Mouse (Mus musculus): ENCODE results near the gene Dct. TPM values are rescaled to one million over a fixed set of nuclear protein-coding genes. Genes with fewer than 3 reads are reported as not detected.

Dct gene
- polyA plus RNA-seq, 1 experiment, result 0.23 TPM

- DNase-seq, result no peak
- Histone ChIP-seq H3K27me3 (ENCODE audit: control insufficient read depth, insufficient read depth, low read length) (no peaks in the 10 kb centered on the region), H3K27ac (ENCODE audit: control insufficient read depth, insufficient read depth, low read length) (no peak overlapping the region), H3K4me1 (replicated peaks; ENCODE audit: control insufficient read depth, insufficient read depth, low read length) (no peaks in the 10 kb centered on the region), H3K36me3 (ENCODE audit: control insufficient read depth, insufficient read depth, low read length) (no peaks in the 10 kb centered on the region), H3K4me3 (ENCODE audit: control insufficient read depth, insufficient read depth, low read length) (no peak overlapping the region)
- WGBS, result 77% methylated on average over 8 of the region's 8 CpGs
- no peak for TF ChIP-seq CTCF (IDR thresholded peaks at IDR 0.05; ENCODE audit: borderline replicate concordance, control insufficient read depth, extremely low read depth, insufficient read depth, low read length, poor library complexity)
- TF ChIP-seq POLR2A (IDR thresholded peaks at IDR 0.05; ENCODE audit: control insufficient read depth, extremely low read depth, insufficient read depth, low read length, poor library complexity), result no peak
Measured at GRCm38 (mm10) chr14:117992600-117993256, 59.3 kb downstream of the Dct start.

DNA sequence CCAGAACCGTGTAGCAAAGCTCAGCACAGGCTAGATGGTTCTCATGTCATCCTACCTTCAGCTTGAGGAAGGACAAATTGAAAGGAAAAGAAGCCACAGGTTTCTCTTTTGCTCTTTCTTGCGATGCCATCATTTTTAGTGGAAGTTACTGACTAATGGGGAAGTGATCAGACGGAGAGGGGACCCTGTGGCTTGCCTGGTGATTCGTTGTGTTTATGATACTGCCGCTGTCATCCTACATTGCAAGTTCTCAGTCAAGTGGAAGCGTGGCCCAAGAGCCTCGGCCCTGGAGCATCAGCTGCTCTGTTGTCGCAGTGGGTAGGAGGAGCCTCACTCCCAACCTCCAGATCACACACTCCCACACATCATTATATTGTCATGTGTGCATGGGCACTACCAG is 61.8 kb downstream of the Dct start:
- TF ChIP-seq POLR2A (IDR thresholded peaks at IDR 0.05; ENCODE audit: control insufficient read depth, extremely low read depth, insufficient read depth, low read length, poor library complexity) (no peak), CTCF (IDR thresholded peaks at IDR 0.05; ENCODE audit: borderline replicate concordance, control insufficient read depth, extremely low read depth, insufficient read depth, low read length, poor library complexity) (no peak)
- 46% methylated on average over 8 of the region's 8 CpGs for WGBS
- Histone ChIP-seq H3K4me1 (replicated peaks; ENCODE audit: control insufficient read depth, insufficient read depth, low read length) (no peaks in the 10 kb centered on the region), H3K4me3 (ENCODE audit: control insufficient read depth, insufficient read depth, low read length) (no peak overlapping the region), H3K36me3 (ENCODE audit: control insufficient read depth, insufficient read depth, low read length) (no peaks in the 10 kb centered on the region), H3K27ac (ENCODE audit: control insufficient read depth, insufficient read depth, low read length) (no peak overlapping the region), H3K27me3 (ENCODE audit: control insufficient read depth, insufficient read depth, low read length) (no peaks in the 10 kb centered on the region)
- no peak for DNase-seq

DNA sequence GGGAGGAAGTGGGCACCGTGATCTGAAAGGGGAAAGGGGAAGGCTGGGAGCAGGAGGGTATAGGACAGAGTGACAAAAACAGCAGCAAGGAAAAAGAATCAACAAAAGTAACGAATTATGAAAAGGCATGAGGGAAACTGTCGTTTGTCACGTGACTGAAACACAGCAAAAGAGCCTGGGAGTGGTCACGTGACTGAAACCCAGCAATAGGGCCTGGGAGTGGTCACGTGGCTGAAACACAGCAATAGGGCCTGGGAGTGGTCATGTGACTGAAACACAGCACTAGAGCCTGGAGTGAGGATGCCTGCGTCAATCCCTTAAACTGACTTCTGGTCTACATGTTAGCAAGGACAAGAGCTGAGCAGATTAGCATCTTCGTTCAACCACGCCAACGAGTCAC is 63.6 kb downstream of the Dct start:
- Histone ChIP-seq H3K4me3 (ENCODE audit: control insufficient read depth, insufficient read depth, low read length) (no peak overlapping the region), H3K27ac (ENCODE audit: control insufficient read depth, insufficient read depth, low read length) (no peak overlapping the region), H3K27me3 (ENCODE audit: control insufficient read depth, insufficient read depth, low read length) (no peaks in the 10 kb centered on the region), H3K4me1 (replicated peaks; ENCODE audit: control insufficient read depth, insufficient read depth, low read length) (no peaks in the 10 kb centered on the region), H3K36me3 (ENCODE audit: control insufficient read depth, insufficient read depth, low read length) (no peaks in the 10 kb centered on the region)
- DNase-seq, result no peak
- 88% methylated on average over 10 of the region's 10 CpGs for WGBS
- TF ChIP-seq POLR2A (IDR thresholded peaks at IDR 0.05; ENCODE audit: control insufficient read depth, extremely low read depth, insufficient read depth, low read length, poor library complexity), result no peak
- TF ChIP-seq CTCF (IDR thresholded peaks at IDR 0.05; ENCODE audit: borderline replicate concordance, control insufficient read depth, extremely low read depth, insufficient read depth, low read length, poor library complexity), result no peak

DNA sequence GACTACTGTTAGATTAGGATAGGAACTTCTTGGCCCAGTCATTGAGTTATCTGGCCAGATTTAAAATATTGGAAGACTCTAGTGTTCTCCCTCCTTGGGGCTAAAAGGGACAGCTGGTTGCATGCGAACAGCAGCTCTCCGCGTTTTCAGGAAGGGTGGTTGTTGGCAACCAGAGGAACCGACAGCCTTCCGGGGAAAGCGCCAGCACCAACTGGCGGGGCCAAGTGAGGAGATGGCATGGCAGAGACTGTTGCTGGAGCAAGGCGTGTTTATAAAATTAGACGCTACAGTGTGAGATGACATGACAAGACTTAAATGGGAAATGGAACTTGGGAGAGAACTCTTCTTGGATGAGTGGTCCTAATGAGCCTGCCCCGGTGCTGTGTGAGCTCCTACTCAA is 70.5 kb downstream of the Dct start:
- DNase-seq, result no peak
- 96% methylated on average over 10 of the region's 10 CpGs for WGBS
- no peak for TF ChIP-seq CTCF (IDR thresholded peaks at IDR 0.05; ENCODE audit: borderline replicate concordance, control insufficient read depth, extremely low read depth, insufficient read depth, low read length, poor library complexity)
- no peak for TF ChIP-seq POLR2A (IDR thresholded peaks at IDR 0.05; ENCODE audit: control insufficient read depth, extremely low read depth, insufficient read depth, low read length, poor library complexity)

GRCm38 (mm10) chr14:117972576-117972975 is 79.5 kb downstream of the Dct start:
- H3K4me3 ChIP-seq (ENCODE audit: control insufficient read depth, insufficient read depth, low read length), result no peak overlapping the region
- 94% methylated on average over 5 of the region's 5 CpGs for WGBS

More for the DNA sequence above, 70.5 kb downstream of the Dct start:
- H3K36me3 ChIP-seq (ENCODE audit: control insufficient read depth, insufficient read depth, low read length), result no peaks in the 10 kb centered on the region
- H3K27me3 ChIP-seq (ENCODE audit: control insufficient read depth, insufficient read depth, low read length), result no peaks in the 10 kb centered on the region
- no peak overlapping the region for H3K27ac ChIP-seq (ENCODE audit: control insufficient read depth, insufficient read depth, low read length)
- no peaks in the 10 kb centered on the region for H3K4me1 ChIP-seq (replicated peaks; ENCODE audit: control insufficient read depth, insufficient read depth, low read length)
- no peak overlapping the region for H3K4me3 ChIP-seq (ENCODE audit: control insufficient read depth, insufficient read depth, low read length)

More at GRCm38 (mm10) chr14:117972576-117972975, 79.5 kb downstream of the Dct start:
- Histone ChIP-seq H3K4me1 (replicated peaks; ENCODE audit: control insufficient read depth, insufficient read depth, low read length) (no peaks in the 10 kb centered on the region), H3K27ac (ENCODE audit: control insufficient read depth, insufficient read depth, low read length) (no peak overlapping the region), H3K27me3 (ENCODE audit: control insufficient read depth, insufficient read depth, low read length) (no peaks in the 10 kb centered on the region), H3K36me3 (ENCODE audit: control insufficient read depth, insufficient read depth, low read length) (no peaks in the 10 kb centered on the region)
- DNase-seq, result no peak
- TF ChIP-seq CTCF (IDR thresholded peaks at IDR 0.05; ENCODE audit: borderline replicate concordance, control insufficient read depth, extremely low read depth, insufficient read depth, low read length, poor library complexity) (no peak), POLR2A (IDR thresholded peaks at IDR 0.05; ENCODE audit: control insufficient read depth, extremely low read depth, insufficient read depth, low read length, poor library complexity) (no peak)

Other genes starting within 250 kb of the Dct start
- gene Tgds, start 80.5 kb upstream of the Dct start, polyA plus RNA-seq (2012; rRNA removed), result 13.2 and 13.7 TPM in 2 replicates
- 19.2 and 21.9 TPM in 2 replicates for gene Gpr180, start 84.9 kb upstream of the Dct start, polyA plus RNA-seq (2012; rRNA removed)
- gene Sox21, start 184.8 kb upstream of the Dct start, polyA plus RNA-seq (2012; rRNA removed), result 0.59 and 1.0 TPM in 2 replicates
- gene Gm9376, start 214.7 kb upstream of the Dct start, polyA plus RNA-seq (2012; rRNA removed), result not detected in 2 replicates